Mouse (Mus musculus): ENCODE results near the gene Dclre1b.
"Not testable (repeated sequence)": the region's sequence is repeated elsewhere in the genome, so short reads cannot be mapped to it uniquely, and the experiment has no call there.

Gene Dclre1b

DNA sequence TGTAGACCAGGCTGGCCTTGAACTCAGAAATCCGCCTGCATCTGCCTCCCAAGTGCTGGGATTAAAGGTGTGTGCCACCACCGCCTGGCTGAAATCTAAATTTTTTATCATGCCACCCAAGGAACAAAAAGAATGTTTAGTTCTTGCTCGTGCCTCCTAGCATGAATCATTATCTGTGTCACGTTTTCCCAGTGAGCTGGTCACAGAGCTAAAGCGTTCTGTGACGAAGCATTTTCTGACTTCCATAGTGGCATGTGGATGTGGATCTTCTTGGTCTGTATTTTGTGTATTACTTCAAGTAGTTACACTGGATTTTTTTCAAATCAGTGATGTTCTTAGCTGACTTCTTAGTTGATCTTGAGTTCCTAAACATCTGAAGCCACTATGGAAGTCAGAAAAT, 1.7 kb upstream of the Dclre1b start:
- DNase-seq (ENCODE audit: low read depth, low spot score): no peak

GRCm38 (mm10) chr3:103809799-103810150, 531 bp upstream of the Dclre1b start:
- DNase-seq (ENCODE audit: low read depth, low spot score): no peak

- no peak for DNase-seq (ENCODE audit: low read depth, low spot score)
Observed at GRCm38 (mm10) chr3:103805671-103806070, 3.6 kb downstream of the Dclre1b start.

- DNase-seq (ENCODE audit: low read depth, low spot score): no peak
Observed at GRCm38 (mm10) chr3:103802861-103803260, 6.4 kb downstream of the Dclre1b start.

DNA sequence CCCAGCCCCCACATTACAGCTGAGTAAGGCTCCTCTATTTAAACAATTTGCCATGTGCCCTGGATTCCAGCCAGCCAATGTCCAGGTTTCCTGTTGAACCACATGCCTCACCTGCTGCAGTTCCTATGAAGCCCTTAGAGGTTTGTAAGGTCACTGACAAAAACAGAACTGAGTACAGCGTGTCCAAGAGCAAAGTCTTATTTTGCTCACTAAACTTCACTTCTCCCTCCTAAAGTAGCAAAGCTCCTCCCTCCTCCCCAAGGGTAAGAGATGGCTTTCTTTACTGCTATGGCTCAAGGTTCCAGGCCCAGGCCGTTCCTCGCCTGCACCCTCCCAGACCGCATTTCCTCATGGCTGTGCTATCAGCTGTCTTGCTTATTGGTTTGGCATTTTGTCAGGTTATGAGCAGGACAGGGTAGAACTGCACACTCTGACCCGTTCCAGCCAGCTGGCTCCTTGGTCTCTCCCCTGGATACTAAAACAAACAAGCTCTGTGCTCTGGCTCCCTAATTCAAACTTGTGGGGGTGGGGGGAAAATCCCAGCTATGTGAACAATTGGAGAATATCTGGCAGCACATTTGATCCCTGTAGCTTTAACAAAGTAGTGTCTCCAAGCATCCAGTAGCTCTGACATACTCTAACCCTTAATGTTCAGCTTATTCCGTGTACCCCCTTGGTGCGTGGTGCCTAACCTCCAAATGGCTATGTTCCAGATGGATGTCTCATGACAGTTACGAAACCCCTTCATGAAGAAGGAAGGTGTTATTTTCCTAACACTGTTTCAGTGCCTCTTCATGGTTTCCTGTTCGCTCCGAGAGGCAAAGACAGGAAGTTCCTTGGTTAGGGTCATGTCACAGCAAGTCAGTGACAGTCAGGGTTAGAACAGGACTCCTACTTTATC, 7.4 kb downstream of the Dclre1b start:
- DNase-seq (ENCODE audit: low read depth, low spot score): peak; percentile 74

GRCm38 (mm10) chr3:103799507-103799906, 9.7 kb downstream of the Dclre1b start:
- DNase-seq (ENCODE audit: low read depth, low spot score): no peak

DNA sequence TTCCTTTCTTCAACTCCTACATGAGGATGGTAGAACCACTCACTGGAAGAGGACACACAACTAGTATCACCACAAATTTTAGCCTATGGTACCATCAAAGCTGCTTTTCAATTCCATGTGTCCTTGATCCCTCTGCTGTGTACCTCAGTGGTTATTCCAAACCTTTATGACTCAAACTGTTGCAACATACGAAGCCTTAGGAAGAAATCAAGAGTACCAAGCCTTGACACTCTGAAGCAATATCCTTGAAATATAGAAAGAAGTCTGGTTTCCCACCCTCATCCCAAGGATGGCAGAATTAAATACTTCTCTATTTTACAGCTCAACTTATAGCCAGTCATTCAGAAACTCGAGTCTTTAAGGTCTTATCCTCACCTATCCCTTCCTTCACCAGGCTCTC, 12.9 kb downstream of the Dclre1b start:
- no peak for DNase-seq (ENCODE audit: low read depth, low spot score)

DNA sequence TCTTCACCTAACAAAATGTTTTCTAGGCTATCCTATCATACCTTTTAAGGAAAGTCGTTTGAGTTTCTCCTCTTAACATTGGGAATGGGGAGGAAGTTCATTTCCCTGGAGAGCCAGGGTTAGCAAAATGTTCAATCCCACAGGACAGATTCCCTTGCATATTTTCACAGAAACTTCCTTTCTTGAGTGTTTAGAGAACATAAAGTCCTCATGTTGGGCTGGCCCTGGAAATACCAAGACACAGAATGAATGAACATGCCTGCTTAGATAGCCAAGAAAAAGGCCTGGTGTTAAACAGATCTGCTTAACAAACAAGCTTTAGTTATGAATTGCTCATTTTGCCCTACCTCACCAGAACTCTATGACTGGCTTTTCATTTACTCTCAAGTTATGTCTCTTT, 16.7 kb downstream of the Dclre1b start:
- DNase-seq (ENCODE audit: low read depth, low spot score): no peak

DNA sequence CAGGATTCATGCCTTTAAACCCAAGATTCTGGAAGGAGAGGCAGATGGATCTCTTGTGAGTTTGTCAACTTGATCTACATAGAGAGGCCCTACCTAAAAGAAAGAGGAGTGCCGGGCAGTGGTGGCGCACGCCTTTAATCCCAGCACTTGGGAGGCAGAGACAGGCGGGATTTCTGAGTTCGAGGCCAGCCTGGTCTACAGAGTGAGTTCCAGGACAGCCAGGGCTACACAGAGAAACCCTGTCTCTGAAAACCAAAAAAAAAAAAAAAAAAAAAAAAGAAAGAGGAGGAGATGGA, 17.2 kb downstream of the Dclre1b start:
- not testable (repeated sequence) for DNase-seq (ENCODE audit: low read depth, low spot score)

DNA sequence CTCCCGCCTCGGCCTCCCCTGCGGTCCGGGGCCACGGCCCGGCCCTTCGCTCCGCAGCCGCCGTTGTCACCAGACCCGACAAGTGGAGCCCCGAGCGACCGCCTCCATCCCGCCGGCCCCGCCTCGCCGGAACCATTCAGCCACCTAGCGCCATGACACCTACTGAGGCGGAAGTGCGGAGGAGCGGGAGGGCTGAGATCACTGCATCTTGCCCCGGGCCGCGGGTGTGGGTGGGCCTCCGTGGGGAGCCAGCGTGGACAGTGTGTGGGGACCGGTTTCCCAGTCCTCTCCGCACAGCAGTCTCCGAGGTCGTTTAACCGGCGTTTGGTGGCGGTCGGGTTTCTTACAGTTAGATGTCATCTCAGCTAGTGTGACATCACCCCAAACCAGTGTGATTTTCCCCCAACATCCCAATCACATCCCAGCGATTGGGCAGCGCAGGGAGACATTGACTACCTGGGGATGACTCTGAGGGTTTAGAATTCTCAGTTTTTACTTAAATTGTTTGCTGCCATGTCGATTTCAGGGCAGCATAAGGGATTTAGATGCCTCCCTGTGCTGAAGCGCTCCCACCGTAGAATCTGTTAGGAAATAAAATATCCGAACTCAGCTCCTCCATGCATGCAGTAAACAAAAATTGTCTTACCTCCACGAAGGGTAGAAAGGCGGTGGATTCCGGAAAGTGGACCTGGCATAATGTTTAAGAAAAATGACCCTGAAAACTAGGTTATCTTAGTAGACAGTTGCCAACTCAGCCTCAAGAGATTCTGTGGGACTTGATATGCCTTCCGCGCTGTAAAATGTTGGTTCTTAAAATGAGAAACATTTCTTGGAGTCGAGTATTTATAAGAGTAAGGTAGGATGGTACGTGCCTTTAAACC, 17.8 kb downstream of the Dclre1b start, which contains the start of gene Hipk1:
TSS of gene Hipk1 (minus strand) at position 334 of the 881 bp plus-strand sequence.
- peak; percentile 89 for DNase-seq (ENCODE audit: low read depth, low spot score)

DNA sequence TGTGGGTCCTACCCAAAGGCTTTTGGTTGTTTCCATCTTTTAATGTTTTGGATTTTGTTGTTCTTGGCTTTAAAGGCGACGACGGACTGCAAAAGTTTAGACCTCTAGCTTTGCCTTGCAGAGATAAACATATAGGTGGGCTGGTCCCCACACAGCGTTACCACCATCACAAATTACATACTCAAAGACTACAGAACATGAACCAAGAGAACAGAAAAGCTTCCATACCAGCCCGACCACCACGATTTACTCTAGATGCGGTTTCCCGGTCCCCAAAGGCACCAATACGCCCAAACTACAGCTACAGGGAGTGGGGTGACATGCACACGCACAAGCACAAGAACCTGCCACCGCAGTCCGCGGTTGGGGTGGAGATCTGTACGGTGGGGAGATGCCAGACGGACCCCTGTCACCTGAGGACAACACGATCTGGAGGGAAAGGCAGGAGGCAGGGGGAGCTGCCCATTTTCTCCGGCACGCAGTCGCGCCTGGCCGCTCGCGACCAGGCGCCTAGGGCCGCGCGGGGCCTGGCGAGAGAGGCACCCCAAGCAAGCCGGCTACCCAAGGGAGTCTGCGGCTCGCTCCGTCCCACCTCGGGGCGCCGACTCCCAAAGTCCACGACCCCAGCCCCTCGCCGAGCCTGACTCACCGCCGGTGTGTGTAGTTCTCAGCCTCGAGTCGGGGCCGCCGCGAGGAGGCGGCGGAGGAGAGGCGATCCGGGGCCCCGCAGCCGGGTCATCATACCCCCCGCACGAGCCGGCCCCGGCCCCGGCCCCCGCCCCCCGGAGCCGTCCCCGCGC, 18.7 kb downstream of the Dclre1b start:
- no peak for DNase-seq (ENCODE audit: low read depth, low spot score)

DNA sequence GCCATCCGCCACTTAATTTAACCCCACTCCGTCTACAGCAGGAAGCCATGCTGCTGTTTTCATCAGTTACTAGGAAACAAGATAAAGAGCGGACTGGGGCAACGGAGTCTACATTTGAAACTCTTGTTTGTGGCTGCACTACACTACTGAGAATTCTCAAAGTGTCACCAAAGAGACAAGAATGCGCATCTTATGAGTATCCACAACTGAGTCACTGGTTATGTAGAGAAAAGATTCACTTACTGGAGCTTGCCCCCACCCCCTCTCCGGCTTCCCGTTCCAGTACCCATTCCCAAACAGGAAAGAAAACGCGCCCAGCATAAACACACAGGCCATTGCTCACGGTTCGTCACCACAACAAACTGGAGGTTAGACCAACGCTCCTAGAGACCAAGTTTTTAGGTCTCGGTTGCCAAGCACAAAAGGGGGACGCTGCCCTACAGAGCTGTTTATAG, 19.3 kb downstream of the Dclre1b start:
- DNase-seq (ENCODE audit: low read depth, low spot score): no peak

- no peak for DNase-seq (ENCODE audit: low read depth, low spot score)
Observed at GRCm38 (mm10) chr3:103789096-103789495, 20.1 kb downstream of the Dclre1b start.

- DNase-seq (ENCODE audit: low read depth, low spot score): no peak
Observed at GRCm38 (mm10) chr3:103787225-103787624, 22.0 kb downstream of the Dclre1b start.

DNA sequence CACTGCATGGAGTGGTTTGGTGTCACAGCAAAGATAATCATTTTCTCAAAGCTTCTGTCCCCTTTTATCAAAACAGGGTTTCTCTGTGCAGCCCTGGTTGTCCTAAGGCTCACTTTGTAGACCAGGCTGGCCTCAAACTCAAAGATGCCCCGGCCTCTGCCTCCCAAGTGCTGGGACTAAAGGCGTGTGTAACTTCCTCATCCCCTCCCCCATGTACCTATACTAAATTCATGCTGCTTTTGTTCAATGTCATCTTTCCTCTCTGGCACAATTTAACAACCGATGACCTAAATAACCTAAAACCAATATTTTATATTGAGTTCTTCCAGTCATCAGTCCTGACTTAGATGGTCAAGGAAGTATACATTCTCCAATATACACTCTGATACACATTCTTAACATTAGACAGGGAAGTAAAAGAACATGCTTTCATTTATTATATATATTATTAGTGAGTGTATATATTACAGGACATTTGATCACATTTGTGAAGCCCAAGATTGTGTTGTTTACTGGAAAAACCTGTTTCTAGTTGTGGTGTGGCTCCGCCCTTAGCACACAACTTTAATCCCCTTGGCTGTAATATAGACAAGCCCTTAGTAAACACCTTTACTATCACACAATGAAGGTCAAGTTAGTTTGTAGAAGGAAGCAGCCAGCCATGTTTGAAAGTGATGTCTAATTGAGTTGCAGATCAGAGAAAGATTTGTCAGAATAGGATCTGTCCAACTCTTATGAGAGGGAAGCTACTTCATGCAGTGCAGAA, 26.2 kb downstream of the Dclre1b start:
- no peak for DNase-seq (ENCODE audit: low read depth, low spot score)

- DNase-seq (ENCODE audit: low read depth, low spot score): no peak
Observed at GRCm38 (mm10) chr3:103780777-103781176, 28.5 kb downstream of the Dclre1b start.

GRCm38 (mm10) chr3:103780271-103780670, 29.0 kb downstream of the Dclre1b start:
- peak; percentile 76 for DNase-seq (ENCODE audit: low read depth, low spot score)

- DNase-seq (ENCODE audit: low read depth, low spot score): no peak
Observed at GRCm38 (mm10) chr3:103779183-103779582, 30.1 kb downstream of the Dclre1b start.

- DNase-seq (ENCODE audit: low read depth, low spot score): no peak
Observed at GRCm38 (mm10) chr3:103778660-103779059, 30.6 kb downstream of the Dclre1b start.

GRCm38 (mm10) chr3:103777940-103778339, 31.3 kb downstream of the Dclre1b start:
- DNase-seq (ENCODE audit: low read depth, low spot score): no peak

DNA sequence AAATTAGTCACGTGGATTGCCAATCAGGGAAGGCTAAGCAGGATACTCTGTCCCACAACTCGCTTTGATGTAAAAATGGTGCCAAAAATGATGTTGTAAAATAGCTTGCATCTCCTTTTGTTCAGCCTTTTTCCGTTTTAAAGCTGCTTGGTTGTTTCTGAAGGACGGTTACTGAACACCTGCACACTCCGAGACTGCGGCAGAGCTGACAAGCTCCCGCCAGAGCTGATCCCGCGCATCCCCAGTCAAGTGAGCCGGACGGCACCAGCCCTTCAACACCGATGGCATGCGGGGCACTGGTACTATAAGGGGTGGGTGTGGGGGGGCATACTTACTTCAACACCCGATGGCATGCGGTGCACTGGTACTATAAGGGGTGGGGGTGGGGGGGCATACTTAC, 35.2 kb downstream of the Dclre1b start:
- DNase-seq (ENCODE audit: low read depth, low spot score): no peak

Measured in telencephalon, adult 2 months (tissue).